Mouse (Mus musculus): ENCODE measurements around the gene Armc3.

The Armc3 gene

GRCm38 (mm10) chr2:19275602-19276539 lies 76.8 kb downstream of the Armc3 start:
- WGBS, result 5% methylated on average over 25 of the region's 25 CpGs

- 68% methylated on average over 11 of the region's 11 CpGs for WGBS
These were observed 81.2 kb downstream of the Armc3 start for GRCm38 (mm10) chr2:19280331-19280730.

GRCm38 (mm10) chr2:19292366-19292765 lies 93.3 kb downstream of the Armc3 start:
- 65% methylated on average over 3 of the region's 3 CpGs for WGBS

GRCm38 (mm10) chr2:19300345-19301089 lies 101.4 kb downstream of the Armc3 start:
- 61% methylated on average over 9 of the region's 9 CpGs for WGBS

- WGBS, result 43% methylated on average over 6 of the region's 6 CpGs
These were observed 102.1 kb downstream of the Armc3 start for GRCm38 (mm10) chr2:19301251-19301650.

GRCm38 (mm10) chr2:19303087-19303486 lies 104.0 kb downstream of the Armc3 start:
- WGBS, result 88% methylated on average over 3 of the region's 3 CpGs

- 92% methylated on average over 3 of the region's 3 CpGs for WGBS
These were observed 111.4 kb downstream of the Armc3 start for GRCm38 (mm10) chr2:19310498-19310897.

- 68% methylated on average over 11 of the region's 11 CpGs for WGBS
These were observed 117.0 kb downstream of the Armc3 start for GRCm38 (mm10) chr2:19316056-19316455.

- WGBS, result 82% methylated on average over 4 of the region's 4 CpGs
These were observed 117.6 kb downstream of the Armc3 start for GRCm38 (mm10) chr2:19316691-19317090.

GRCm38 (mm10) chr2:19317151-19317812 lies 118.2 kb downstream of the Armc3 start:
- 88% methylated on average over 2 of the region's 2 CpGs for WGBS

GRCm38 (mm10) chr2:19318499-19318898 lies 119.4 kb downstream of the Armc3 start:
- 67% methylated on average over 4 of the region's 4 CpGs for WGBS

- WGBS, result 90% methylated on average over 3 of the region's 3 CpGs
These were observed 120.2 kb downstream of the Armc3 start for GRCm38 (mm10) chr2:19319284-19319683.

- WGBS, result 62% methylated on average over 9 of the region's 9 CpGs
These were observed 123.3 kb downstream of the Armc3 start for GRCm38 (mm10) chr2:19322448-19322847.

- WGBS, result 75% methylated on average over 1 of the region's 1 CpGs
These were observed 127.3 kb downstream of the Armc3 start for GRCm38 (mm10) chr2:19326376-19326775.

GRCm38 (mm10) chr2:19327811-19328210 lies 128.7 kb downstream of the Armc3 start:
- WGBS, result 88% methylated on average over 4 of the region's 4 CpGs

GRCm38 (mm10) chr2:19343901-19344635 lies 145.0 kb downstream of the Armc3 start:
- 26% methylated on average over 10 of the region's 10 CpGs for WGBS

GRCm38 (mm10) chr2:19344636-19345413 lies 145.7 kb downstream of the Armc3 start:
- 17% methylated on average over 20 of the region's 20 CpGs for WGBS

- WGBS, result 73% methylated on average over 5 of the region's 5 CpGs
These were observed 146.4 kb downstream of the Armc3 start for GRCm38 (mm10) chr2:19345414-19345964.

GRCm38 (mm10) chr2:19348454-19348853 lies 149.4 kb downstream of the Armc3 start:
- WGBS, result 91% methylated on average over 3 of the region's 3 CpGs

- WGBS, result 94% methylated on average over 5 of the region's 5 CpGs
These were observed 151.1 kb downstream of the Armc3 start for GRCm38 (mm10) chr2:19350167-19350566.

All from cerebral cortex, adult 2 months (tissue).